Mouse (Mus musculus): ENCODE results near the gene Nubpl. TPM values are rescaled to one million over a fixed set of nuclear protein-coding genes. Genes with fewer than 3 reads are reported as not detected.
A peak's percentile ranks its signal among the peaks of the same experiment; 100 is the strongest.

Gene Nubpl
- total RNA-seq, 2 experiments from 2014 or later, result 4.9 to 5.6 TPM

DNA sequence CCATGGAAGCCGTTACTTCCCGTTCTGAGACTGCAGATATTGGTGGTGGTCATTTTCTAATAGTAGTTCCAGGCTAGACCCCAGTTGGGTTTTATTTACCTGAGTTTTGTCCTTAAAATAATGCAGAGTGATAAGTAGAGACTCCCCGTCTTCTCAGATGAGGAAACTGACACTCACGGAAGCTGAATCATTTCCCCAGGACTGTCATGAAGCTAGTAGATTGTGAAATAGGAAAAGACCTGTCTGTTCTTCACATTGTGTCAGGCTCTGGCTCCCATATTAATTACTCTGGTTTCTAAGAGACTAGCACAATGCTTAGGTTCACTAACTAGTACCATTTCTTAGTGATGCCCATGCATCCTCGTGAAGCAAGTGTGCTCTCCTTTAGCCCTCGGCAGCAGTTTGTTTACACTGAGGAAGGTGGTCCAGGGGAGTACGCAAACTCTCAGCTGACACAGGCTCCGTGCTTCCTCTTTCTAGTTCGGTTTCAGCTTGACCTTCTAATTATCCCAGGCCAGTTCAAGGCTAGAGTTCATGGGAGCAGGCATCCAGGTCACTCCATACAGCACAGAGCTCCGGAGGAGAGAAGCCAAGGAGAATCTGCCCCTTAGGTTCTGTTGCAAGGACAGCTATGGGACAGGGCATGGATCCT lies 209.9 kb downstream of the Nubpl start:
- intact Hi-C loops (cut with DNase I), result no loop called here
- no peak for TF ChIP-seq CTCF (IDR thresholded peaks at IDR 0.05)
- Histone ChIP-seq H3K27ac (no peak overlapping the region), H3K4me3 (no peak overlapping the region)
- DNase-seq, result no peak

DNA sequence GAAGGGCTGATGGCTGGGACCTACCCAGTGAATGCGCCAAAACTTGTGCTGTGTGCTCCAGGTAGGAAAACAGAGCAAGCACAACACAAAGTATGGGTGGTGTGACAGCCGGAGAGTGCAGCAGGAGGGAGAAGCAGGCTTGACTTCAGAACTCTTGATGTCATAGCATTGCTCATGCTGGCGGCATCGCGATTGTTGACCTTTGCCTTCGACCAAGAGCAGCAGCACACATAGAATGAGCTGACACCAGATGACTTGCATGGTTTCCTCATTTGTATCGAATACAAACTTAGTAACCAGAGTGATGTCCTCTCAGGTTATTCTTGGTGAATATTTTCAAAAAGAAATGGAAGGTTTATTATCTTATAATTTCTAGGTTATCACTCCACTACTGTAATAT lies 211.1 kb downstream of the Nubpl start:
- Histone ChIP-seq H3K27ac (no peak overlapping the region), H3K4me3 (no peak overlapping the region)
- no peak for DNase-seq
- TF ChIP-seq CTCF (IDR thresholded peaks at IDR 0.05), result no peak
- intact Hi-C loops (cut with DNase I), result no loop called here

DNA sequence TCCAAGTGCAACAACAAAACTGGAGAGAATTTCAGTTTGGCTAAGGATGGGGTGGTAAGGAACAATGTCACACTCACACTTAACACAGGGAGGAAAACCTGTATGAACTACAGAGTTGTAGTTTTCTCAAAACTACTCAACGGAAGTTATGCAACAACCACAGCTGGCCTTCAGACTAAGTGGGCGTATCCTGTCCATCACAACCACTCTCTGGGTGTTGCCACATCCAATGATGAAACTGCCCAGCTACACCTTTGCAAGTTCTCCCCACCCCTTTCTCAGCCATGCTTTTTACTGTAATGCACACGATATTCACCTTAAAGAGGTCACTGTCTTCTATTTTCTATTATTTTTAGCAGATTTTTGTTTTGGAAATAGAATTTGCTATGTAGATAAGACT lies 217.3 kb downstream of the Nubpl start:
- no peak overlapping the region for H3K27ac ChIP-seq
- DNase-seq, result no peak
- TF ChIP-seq CTCF (IDR thresholded peaks at IDR 0.05), result no peak
- intact Hi-C loops (cut with DNase I), result no loop called here
- no peak overlapping the region for H3K4me3 ChIP-seq

DNA sequence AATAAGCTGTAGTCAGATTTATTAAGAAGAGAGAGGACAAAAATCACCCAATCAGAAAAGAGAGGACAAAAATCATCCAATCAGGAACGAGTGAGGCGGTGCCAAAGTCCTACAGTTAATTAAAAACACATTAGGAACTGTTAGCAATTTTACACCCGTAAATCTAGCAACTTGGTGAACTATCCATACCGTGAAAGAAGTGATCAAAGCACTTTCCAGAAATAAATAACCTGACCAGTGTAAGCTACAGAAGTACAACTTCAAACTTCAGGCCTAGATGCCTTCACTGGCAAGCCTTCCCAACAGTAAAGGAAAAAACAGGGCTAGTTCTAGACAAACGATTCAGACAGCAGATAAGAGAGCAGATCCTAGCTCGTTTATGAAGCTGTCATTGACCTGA lies 220.1 kb downstream of the Nubpl start:
- H3K4me3 ChIP-seq, result no peak overlapping the region
- intact Hi-C loops (cut with DNase I), result no loop called here
- no peak for DNase-seq
- TF ChIP-seq CTCF (IDR thresholded peaks at IDR 0.05), result no peak
- H3K27ac ChIP-seq, result no peak overlapping the region

DNA sequence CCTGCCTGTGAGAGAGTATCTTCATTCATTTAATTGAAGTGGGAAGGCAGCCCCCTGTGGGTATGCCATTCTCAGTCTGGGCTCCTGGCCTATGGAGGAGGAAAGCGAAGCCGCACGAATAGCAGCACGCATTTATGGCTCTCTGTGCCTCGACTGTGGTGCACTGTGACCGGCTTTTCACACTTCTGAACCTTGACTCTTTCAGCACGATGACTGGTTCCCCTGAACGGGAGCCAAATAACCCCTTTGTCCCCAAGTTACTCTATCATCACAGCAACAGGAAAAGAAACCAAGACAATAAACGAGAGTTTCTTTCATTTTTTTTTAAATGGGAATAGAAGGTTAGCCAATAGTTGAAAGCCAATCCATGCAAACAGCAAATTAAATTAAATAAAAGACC lies 220.9 kb downstream of the Nubpl start:
- TF ChIP-seq CTCF (IDR thresholded peaks at IDR 0.05), result no peak
- Histone ChIP-seq H3K4me3 (no peak overlapping the region), H3K27ac (no peak overlapping the region)
- intact Hi-C loops (cut with DNase I), result no loop called here
- DNase-seq, result no peak

DNA sequence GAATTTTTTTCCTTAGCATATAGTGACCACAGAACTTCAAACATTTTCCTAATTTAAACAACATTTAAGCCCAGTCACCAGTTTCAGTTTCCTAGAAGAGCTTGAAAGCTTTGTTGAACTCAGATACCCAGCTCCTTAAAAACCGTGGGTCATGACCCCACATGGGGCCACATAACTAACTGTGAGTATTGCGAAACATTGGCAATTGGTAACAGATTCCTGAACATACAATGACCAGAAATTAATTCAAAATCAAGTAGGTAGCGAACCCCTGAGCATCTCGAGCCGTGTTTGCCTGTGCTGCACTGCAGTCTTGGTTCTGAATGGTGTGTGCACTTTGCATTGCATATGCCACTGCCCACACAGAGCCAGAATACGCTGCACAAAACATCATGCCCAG lies 221.6 kb downstream of the Nubpl start:
- no peak for TF ChIP-seq CTCF (IDR thresholded peaks at IDR 0.05)
- H3K27ac ChIP-seq, result no peak overlapping the region
- no peak overlapping the region for H3K4me3 ChIP-seq
- intact Hi-C loops (cut with DNase I), result no loop called here
- DNase-seq, result no peak

DNA sequence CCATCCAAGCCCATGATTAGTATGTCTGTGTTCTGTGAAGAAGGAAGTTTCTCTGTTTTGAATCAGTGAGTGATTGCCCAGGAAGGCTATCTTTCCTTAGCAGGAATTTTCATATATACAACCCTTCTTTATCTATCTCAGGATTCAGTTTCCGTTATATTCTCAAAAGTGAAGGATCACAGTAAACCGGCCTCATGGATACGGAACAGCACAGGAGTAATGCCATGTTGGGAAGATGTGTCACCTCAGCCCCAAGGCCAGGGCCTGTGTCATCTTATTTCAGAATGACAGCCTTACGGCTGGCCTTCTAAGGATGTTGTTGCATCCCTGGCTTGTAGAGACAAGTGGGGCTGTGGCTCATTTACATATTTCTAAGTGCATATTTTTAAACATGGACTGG lies 231.0 kb downstream of the Nubpl start:
- intact Hi-C loops (cut with DNase I), result no loop called here
- Histone ChIP-seq H3K4me3 (no peak overlapping the region), H3K27ac (no peak overlapping the region)
- DNase-seq, result no peak
- TF ChIP-seq CTCF (IDR thresholded peaks at IDR 0.05), result no peak

DNA sequence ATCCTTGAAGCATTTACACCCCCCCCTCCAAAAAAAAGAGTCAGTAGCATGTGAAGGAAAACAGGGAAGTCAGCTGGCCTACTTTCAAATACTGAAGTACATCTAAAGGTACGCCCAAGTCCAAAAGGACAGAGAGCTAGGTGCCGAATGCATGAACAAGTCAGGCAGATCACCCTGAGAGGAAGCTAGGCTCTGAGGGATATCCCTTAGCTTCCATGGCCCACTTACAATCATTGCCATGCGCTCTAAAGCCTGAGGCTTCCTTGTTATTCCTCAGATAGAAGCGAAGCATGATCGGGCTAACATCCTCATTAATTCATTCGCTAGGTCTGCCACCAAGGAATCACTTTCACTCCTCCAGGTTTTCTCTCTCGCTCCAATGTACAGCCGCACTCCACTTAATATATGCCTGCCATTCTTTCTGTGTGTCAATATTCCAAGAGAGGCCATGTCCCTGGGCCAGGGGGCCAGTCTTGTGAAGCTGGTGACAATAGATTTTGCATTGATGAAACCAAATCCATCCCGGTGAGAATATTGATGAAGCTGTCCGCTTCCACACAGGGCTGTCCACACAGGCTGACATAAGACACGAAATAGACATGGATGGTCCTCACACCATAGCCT lies 237.7 kb downstream of the Nubpl start:
- no peak overlapping the region for H3K27ac ChIP-seq
- intact Hi-C loops (cut with DNase I), result no loop called here
- DNase-seq, result no peak

DNA sequence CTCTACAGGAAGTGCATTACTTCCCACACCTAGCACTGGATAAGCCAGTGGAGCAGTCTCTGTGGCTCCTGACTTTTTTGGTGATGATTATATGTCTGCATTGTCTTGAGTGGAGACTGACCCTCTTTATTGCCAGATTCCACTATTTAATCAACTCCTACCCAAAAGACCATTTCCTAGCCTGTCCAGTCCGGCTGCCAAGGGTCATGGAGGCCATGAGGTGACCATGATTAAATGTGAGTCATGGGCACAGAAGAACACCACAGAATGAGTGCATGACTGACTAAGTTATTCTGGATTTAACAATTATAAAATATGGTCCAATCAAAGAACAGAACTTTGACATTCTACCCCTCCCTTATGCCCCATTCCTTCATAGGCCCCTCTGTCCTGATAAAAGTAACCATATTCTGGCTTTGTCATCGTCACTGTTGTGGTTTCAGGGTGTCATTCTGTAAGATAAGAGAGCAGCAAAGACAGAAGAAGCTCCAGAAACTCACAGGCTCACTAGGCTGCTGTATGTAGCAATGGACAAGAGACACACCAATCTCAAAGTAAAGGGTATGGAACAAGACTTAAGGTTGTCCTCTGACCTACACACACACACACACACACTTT lies 240.7 kb downstream of the Nubpl start:
- Histone ChIP-seq H3K27ac (no peak overlapping the region), H3K4me3 (no peak overlapping the region)
- TF ChIP-seq CTCF (IDR thresholded peaks at IDR 0.05), result no peak
- intact Hi-C loops (cut with DNase I), result no loop called here
- DNase-seq, result no peak

More for the DNA sequence above, 237.7 kb downstream of the Nubpl start:
- H3K4me3 ChIP-seq, result no peak overlapping the region
- no peak for TF ChIP-seq CTCF (IDR thresholded peaks at IDR 0.05)

DNA sequence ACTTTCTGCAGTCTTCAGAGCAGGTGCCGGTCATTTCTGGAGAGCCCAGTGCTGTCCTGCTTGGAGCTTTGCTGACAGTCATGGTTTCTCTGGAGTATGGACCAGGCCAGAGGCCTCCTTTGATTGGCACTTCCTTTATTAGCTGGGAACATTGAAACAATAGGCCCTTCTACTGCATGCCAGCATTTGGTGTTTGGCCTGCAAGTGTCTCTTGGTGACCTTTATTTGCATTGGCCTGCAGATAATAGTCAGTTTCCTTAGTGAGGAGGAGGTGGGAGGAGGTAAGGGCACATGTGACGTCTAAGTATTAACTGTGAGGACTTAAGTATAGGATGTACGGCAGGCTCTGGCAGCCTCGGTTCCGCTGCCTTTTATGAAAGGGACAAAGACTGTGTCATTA lies 249.1 kb downstream of the Nubpl start:
- no peak overlapping the region for H3K4me3 ChIP-seq
- no peak for TF ChIP-seq CTCF (IDR thresholded peaks at IDR 0.05)
- no peak for DNase-seq
- H3K27ac ChIP-seq, result no peak overlapping the region
- intact Hi-C loops (cut with DNase I), result no loop called here

DNA sequence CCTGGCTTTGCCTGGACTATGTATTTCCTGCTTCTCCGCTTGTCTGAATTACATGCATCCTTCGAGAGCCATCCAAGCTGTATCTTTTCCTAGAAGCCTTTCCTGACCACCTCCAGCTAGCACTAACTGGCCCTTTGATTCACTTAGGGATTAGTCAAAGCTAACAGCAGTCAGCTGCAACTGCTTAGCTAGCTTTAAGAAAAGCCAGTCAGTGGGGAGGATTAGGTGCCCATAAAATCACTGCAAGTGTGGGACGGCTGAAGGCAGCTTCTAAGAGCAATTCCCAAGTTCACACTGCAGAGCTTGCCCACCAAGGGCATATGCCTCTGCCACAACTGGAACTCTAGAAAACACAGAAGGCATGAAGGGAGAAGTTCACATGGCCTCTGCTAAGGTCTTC lies 252.7 kb downstream of the Nubpl start:
- H3K4me3 ChIP-seq, result no peak overlapping the region
- intact Hi-C loops (cut with DNase I), result no loop called here
- no peak overlapping the region for H3K27ac ChIP-seq
- DNase-seq, result no peak
- no peak for TF ChIP-seq CTCF (IDR thresholded peaks at IDR 0.05)

DNA sequence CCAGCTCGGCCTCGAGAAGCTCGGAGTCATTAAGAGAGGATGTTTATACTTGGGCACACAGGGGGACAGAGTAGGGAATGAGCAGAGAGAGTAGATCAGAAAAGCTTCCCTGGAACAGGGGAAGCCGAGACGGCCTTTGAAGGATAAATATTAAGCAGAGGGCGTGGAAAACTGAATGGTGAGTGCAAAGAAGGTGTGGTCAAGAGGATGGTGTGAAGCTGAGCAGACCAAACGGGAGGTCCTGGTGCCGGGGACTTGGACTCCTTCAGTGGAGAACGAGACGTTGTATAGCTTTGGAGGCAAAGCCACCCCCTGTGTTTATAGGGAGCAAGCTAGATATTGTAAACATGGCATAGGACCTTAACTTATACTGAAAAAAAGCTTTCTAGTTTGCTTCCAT lies 261.9 kb downstream of the Nubpl start:
- TF ChIP-seq CTCF (IDR thresholded peaks at IDR 0.05), result no peak
- no peak for DNase-seq
- intact Hi-C loops (cut with DNase I), result no loop called here
- Histone ChIP-seq H3K27ac (no peak overlapping the region; the same call in 1 of the 2 replicates), H3K4me3 (no peak overlapping the region)

DNA sequence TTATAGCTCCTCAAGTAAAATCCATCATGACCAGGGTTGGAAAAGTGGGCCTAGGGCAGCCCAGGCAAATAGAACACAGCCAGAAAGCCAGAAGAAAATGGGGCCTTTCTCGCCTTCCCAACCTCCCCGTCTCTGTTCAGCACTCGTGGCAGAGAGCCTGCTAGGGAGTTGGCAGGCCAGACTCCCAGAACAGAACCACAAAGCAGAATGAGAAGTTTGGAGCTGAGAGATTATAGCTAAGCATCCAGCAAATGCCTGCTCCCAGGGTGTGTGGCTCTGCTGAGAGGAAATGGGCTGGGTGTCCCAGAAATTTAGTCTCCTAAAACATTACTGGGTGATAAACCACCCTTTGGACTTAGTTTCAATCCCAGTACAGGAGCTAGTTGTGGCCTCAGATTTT lies 262.6 kb downstream of the Nubpl start:
- Histone ChIP-seq H3K4me3 (no peak overlapping the region), H3K27ac (peak overlapping the region; percentile 73)
- intact Hi-C loops (cut with DNase I), result no loop called here
- TF ChIP-seq CTCF (IDR thresholded peaks at IDR 0.05), result no peak
- DNase-seq, result no peak

DNA sequence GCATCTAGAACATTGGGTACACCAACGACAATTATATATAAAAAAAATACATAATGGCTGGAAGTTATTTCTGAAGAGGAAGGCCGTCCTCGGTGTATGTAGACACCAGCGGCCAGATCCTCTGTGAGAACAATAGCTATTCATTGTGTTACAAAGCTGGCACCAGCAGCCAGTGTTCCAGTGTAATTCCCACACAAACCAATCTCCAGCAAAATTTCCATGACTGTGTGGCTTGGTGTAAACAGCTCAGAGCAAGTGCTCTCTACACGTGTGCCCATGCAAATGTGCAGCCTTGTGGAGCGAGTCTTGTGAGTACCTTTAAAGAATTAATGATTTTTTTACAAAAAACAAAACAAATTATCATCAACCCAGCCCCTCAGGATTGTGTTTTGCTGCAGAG lies 263.7 kb downstream of the Nubpl start:
- Histone ChIP-seq H3K27ac (peak overlapping the region; percentile 79), H3K4me3 (no peak overlapping the region)
- TF ChIP-seq CTCF (IDR thresholded peaks at IDR 0.05), result no peak
- intact Hi-C loops (cut with DNase I), result no loop called here
- DNase-seq, result no peak

Other genes with a start within 250 kb of the Nubpl start
- 10 to 100 TPM; 16.7 to 29.0 TPM for gene Heatr5a, start 126.4 kb upstream of the Nubpl start, total RNA-seq (2021)
- 1 to 10 TPM; 4.2 to 4.9 TPM for gene Dtd2, start 91.2 kb upstream of the Nubpl start, total RNA-seq (2021)
- not detected for gene Gpr33, start 69.7 kb upstream of the Nubpl start, total RNA-seq (2021)